Mouse (Mus musculus): ENCODE results near the gene Alk.

- TF ChIP-seq EP300 (IDR thresholded peaks at IDR 0.05; ENCODE audit: low read depth): no peak
- TF ChIP-seq CTCF (IDR thresholded peaks at IDR 0.05; ENCODE audit: low read depth): no peak
Measured at GRCm38 (mm10) chr17:72005365-72005764, 599.1 kb downstream of the Alk start.

Data from liver, embryonic 14.5 days (tissue).